Mouse (Mus musculus) inflammation-experienced regulatory T-cells, adult 6 months (primary cell): ENCODE results near the gene Ntmt1. TPM values are rescaled to one million over a fixed set of nuclear protein-coding genes. Genes with fewer than 3 reads are reported as not detected.

Experiments
- ATAC-seq: one replicate; pipeline ENCODE4 v1.8.0; 2017
- polyA plus RNA-seq, 3 experiments: library from polyadenylated mRNA; unstranded; fragments of 100-300 nt; shearing (Covaris generic); gene quantifications; one replicate each; pipeline ENCODE4 v1.2.1; 2017

Gene Ntmt1
- polyA plus RNA-seq, 3 experiments from 2014 or later: 27.4 to 34.0 (median 28.7) TPM

DNA sequence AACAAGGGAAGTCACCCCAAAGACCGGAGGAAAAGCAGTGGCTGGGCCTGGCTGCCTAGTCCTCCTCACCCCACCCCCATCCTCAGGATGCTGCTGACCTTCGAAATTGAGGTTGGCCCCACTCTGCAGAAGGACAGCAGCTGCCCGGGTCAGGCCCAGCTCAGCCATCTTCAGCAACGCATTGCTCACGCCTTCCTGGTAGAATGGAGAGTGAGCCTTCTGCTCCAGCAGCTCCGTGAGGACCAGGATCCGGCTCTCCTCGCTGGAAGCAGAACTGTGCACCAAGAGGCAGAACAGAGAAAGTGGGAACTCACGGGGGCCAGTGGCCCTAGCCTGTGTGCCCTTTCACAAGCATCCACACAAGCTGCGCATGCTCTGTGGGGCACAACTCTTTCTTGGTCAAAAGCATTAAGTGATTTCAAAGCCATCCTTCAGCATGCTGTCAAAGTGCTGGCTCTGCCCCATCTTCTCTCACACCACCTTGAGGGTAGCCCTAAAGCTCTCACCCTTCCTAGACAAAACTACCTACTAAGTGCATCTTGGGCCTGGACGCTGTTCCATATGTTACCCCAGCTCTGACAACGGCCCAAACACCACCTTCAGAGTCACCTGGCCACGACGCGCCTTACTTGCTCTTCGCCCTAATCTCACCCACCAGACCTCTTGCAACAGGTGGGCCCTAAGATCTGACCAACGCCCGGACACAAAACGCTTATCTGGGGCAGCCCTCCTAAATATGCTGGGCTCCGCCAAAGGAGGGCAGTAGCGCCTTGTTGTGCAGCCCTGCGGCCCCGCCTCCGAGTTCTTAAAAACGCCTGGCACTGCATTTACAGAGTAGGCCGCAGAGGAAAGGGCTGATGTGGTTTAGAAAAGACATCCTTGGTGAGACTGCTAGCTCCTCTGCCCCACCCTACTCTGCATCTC lies 19.5 kb downstream of the Ntmt1 start:
- peak; percentile 46 for ATAC-seq

GRCm38 (mm10) chr2:30827749-30828475 lies 20.3 kb downstream of the Ntmt1 start:
- ATAC-seq: peak; percentile 93

- no peak for ATAC-seq
Measured at GRCm38 (mm10) chr2:30829315-30829714, 21.7 kb downstream of the Ntmt1 start.

DNA sequence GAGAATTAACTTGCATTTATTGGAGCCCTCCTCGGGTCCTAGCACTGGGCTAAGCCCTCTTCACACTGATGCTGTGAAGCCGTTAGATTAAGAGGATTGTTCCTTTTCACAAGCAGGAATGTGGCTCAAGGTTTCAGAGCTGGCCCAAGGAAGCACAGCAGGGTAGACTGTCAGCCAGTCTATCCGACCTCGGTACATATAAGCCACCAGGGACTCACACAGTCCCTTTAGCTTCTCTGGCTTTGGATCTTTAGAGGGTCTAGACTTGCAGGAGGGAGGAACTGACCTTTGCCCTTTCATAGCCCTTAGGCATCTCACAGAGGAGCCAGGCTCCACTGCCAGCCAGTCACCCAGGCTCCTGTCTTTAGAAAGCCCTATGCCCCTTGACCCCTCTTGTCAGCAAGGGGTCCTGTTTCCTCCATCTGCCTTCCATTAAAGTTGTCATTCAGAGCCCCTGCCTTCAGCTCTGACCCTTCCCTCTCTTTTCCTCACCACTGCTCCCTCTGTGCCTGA lies 22.7 kb downstream of the Ntmt1 start, which contains the start of gene Asb6:
TSS of gene Asb6 (minus strand) at position 51 of the 513 bp plus-strand sequence.
- ATAC-seq: no peak

DNA sequence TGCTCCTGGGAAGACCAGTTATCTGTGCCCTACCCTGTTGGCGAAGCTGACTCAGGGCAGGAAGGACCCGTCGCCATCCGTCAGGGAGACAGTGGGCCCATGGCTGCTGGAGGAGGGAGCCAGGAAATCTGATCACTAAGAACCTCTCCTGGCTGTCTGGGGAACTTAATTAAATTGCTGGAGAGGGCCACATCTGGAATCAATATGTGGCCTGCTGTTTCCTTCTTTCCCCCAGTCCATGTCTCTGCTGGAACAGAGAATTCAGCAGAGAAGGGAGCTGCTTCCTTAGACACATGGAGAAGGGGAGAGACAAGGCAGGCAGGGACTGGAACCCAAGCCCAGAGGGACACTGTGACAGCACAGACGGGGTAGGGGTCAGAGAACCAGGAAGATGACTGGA lies 26.0 kb downstream of the Ntmt1 start:
- no peak for ATAC-seq

DNA sequence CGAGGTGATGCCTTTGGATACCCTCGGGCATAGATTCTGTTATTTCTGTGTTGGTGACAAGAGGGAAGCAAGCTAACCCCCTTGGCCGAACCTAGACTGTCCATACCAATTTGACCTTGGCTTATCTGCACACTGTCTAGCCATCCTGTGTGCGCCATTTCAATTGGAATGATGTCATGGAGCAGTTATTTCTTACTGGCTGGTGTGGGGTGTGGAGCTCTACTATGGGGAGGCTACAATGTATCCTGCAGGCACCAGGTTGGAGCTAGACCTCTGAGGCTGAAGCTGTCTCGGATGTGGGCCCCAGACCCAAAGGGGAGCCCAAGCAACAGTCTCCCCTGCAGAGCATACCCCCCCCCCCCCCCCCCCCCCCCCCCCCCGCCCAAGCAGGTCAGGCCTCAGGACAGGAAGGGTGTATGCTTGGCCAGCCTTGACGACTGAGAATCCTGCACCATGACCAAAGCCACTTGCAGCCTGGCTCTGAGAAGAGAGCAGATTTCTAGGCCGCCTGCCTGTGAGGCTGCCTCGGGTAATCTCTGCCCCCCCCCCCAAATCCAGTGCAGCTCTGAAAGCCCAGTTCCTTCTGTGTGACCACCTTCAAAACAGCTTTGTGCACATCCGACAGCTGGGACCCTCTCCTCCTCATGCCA lies 26.9 kb downstream of the Ntmt1 start, which contains the start of gene Prrx2:
TSS of gene Prrx2 (plus strand) at position 600 of the 650 bp plus-strand sequence.
- ATAC-seq: no peak

- ATAC-seq: no peak
Measured at GRCm38 (mm10) chr2:30836238-30836990, 28.8 kb downstream of the Ntmt1 start.

- no peak for ATAC-seq
Measured at GRCm38 (mm10) chr2:30842615-30843014, 35.0 kb downstream of the Ntmt1 start.

DNA sequence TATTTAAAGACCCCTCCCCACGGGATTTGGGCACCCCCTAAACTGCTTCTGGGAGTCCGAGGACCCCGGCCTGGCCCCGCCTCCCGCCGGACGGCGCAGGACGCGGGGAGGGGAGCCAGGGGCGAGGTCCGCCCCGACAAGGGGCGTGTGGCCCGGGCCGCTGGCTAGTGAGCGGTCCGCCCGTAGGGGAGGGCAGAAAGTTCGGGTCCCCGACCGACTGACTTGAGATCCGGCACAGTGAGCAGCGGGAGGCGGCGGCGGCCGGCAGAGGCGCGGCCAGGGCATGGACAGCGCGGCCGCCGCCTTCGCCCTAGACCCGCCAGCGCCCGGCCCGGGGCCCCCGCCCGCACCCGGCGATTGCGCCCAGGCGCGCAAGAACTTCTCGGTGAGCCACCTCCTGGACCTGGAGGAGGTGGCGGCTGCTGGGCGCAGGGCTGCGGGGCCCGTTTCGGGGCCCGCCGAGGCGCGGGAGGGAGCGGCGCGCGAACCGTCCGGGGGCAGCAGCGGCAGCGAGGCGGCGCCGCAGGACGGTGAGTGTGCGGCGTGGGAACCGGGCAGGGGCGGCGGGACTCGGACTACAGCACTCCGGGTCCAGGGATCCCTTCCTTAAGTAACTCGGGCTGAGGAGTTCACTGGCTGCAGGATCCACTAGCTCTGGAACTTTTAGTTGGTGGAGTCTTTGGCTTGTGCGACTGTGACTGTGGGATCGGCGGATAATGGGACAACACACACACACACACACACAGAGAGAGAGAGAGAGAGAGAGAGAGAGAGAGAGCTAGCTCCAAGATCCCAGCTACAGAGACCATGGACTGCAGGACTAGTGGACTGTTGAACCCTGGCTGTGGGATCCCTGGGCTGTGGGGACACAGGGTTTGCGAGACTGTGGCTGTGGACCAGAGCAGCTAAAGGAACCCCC lies 37.8 kb downstream of the Ntmt1 start:
- ATAC-seq: no peak

DNA sequence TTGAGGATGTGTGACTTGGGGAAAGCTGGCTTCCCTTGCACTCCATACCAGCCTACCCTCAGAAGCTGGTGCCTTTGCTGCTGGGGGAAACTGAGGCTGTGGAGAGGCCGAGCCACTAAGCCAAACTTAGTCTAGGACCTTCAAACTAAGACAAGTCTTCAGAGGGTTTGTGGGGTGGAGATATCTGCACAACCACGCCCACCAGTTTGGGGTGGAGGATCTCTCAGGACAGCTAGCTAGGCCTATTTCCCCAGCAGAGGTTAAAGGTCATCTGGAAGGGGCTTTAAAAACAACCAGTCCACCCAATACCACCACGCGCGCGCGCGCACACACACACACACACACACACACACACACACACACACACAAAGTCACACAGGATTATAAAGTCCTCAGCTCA lies 38.6 kb downstream of the Ntmt1 start:
- no peak for ATAC-seq

- no peak for ATAC-seq
Measured at GRCm38 (mm10) chr2:30846723-30847122, 39.1 kb downstream of the Ntmt1 start.

DNA sequence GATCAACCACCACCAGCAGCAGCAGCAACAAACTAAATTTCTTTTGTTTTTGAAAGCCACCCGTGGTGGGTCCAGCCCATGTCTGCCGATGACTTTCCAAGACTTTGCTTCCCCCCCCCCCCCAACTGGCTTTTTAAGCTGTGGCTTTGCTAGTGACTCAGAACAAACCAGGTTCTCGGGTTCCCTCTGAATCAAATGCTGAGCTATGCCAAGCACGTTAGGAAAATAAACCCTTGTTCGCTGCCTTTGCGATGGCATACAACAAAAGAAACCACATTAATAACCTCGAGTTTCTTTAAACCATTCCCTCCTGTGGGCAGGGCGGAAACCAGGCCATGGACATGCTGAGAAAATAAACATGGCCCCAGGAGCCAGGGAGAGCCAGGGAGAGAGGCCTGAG lies 40.6 kb downstream of the Ntmt1 start:
- no peak for ATAC-seq

DNA sequence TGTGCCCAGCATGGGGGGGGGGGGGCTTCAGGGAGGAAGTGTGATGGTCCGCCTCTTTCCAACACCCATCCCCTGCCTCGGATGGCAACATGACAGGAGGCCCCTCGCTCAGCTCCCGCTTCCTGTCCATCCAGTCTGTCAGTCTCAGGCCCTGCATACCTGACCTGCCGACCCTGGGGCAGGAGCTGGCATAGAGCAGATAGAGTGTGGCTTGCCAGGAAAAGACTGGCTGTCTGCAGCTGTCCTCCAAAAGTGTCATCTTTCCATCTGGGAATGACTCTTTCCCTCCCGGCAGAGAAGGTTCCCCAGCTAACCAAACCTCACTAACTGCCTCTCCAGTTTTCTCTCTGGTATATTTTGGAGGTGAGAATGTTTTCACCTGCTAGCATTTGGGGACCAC lies 43.0 kb downstream of the Ntmt1 start:
- no peak for ATAC-seq

- no peak for ATAC-seq
Measured at GRCm38 (mm10) chr2:30852771-30853313, 45.2 kb downstream of the Ntmt1 start.

DNA sequence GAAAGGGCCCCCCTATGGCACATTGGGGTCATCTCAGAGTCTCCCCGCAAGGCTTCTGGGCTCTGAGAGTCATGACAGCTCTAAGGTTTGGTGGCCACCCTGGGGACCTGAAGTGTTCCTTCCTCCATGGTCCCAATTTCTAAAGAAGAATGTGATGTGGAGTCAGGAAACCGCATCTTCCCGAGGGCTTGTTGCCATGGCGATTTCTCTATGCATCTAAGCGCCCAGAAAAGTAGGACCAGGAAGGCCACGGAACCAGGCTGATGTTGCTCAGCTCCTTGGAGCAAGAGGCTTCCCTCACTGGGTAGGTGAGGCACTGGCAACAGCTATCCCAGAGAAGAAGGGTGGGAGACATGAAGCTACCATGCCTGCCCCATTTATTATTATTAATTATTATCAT lies 49.5 kb downstream of the Ntmt1 start:
- ATAC-seq: no peak

DNA sequence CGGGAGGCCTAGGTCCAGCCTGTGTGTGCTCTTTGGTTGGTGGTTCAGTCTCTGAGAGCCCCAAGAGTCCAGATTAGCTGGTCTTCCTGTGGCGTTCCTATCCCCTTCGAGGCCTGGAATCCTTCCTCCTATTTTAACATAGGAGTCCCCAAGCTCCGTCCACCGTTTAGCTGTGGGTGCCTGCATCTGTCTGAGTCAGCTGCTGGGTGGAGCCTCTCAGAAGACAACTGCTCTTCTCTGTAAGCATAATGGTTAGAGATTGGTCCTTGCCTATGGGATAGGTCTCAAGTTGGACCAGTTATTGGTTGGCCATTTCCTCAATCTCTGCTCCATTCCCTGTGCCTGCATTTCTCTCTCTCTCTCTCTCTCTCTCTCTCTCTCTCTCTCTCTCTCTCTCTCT lies 52.2 kb downstream of the Ntmt1 start:
- ATAC-seq: no peak

- no peak for ATAC-seq
Measured at GRCm38 (mm10) chr2:30862081-30862480, 54.5 kb downstream of the Ntmt1 start.

DNA sequence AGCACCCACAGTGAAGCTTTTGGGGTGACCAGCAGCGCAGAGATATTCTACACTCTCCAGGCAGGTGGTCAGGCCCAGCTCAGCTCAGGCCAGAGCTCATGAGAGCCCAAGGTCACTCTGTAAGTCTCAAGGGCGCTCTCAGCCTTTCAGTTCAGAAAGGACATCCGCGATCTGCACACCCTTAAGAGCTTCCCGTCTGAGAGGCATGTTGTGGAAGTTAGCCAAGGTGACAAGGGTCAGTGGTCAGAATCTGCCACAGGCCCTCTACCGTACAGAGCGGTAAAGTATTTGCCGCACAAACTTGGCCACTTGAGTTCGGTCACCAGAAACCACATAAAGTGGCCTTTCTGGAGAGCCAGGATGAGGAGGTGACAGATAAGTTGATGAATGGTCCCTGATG lies 55.9 kb downstream of the Ntmt1 start:
- no peak for ATAC-seq

- ATAC-seq: no peak
Measured at GRCm38 (mm10) chr2:30864968-30865381, 57.3 kb downstream of the Ntmt1 start.

DNA sequence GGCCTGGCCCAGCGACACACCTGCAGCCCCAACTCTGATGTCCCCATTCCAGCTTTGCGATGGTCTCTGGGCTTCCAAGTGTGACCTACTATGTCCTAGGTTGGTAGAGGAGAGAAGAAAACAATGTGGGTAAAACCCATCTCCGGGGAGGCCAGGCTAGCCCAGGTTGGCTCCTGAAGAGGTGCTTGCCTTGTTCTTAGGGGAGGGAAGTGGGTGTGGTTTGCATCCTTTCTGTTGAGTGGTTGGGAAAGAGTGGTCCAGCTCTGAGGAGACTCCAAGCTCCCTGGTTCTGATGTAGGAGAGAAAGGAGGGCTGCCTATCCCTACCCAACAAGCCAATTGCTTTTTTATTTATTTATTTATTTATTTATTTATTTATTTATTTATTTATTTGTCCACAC lies 57.8 kb downstream of the Ntmt1 start:
- ATAC-seq: no peak

GRCm38 (mm10) chr2:30870863-30871262 lies 63.2 kb downstream of the Ntmt1 start:
- no peak for ATAC-seq
